Mouse (Mus musculus) layer of hippocampus, adult 9-11 months (tissue): ENCODE measurements at regions not wholly inside any gene's neighbourhood (a gene's known extent, or its start where the extent isn't known, plus 50 kb on each side); places are given as distances from the start of the nearest gene placed in this dataset.

Experiments used
- DNase-seq: peaks from one replicate; pipeline ENCODE4 v3.0.0; 2022

GRCm38 (mm10) chr9:60998086-60998785, 203.9 kb downstream of the Uaca start:
- peak; percentile 25 for DNase-seq

GRCm38 (mm10) chr9:60999001-60999529, 204.7 kb downstream of the Uaca start:
- DNase-seq = peak; percentile 48

GRCm38 (mm10) chr9:61000232-61000631, 205.9 kb downstream of the Uaca start:
- DNase-seq = no peak

GRCm38 (mm10) chr9:61002572-61002971, 208.2 kb downstream of the Uaca start:
- no peak for DNase-seq

GRCm38 (mm10) chr9:61008446-61008845, 214.1 kb downstream of the Uaca start:
- no peak for DNase-seq

- DNase-seq = no peak
Measured at GRCm38 (mm10) chr9:61011066-61011465, 216.7 kb downstream of the Uaca start.

GRCm38 (mm10) chr9:61012771-61013540, 218.6 kb downstream of the Uaca start:
- DNase-seq = peak; percentile 94

- DNase-seq = no peak
Measured at GRCm38 (mm10) chr9:61014151-61014550, 219.8 kb downstream of the Uaca start.

GRCm38 (mm10) chr9:61015374-61015890, 221.1 kb downstream of the Uaca start:
- no peak for DNase-seq

GRCm38 (mm10) chr9:61016673-61017072, 222.3 kb downstream of the Uaca start:
- no peak for DNase-seq

GRCm38 (mm10) chr9:61019938-61020337, 225.6 kb downstream of the Uaca start:
- DNase-seq = no peak

- no peak for DNase-seq
Measured at GRCm38 (mm10) chr9:61021810-61022209, 227.5 kb downstream of the Uaca start.

GRCm38 (mm10) chr9:61022371-61023026, 228.2 kb downstream of the Uaca start:
- DNase-seq = peak; percentile 75

- no peak for DNase-seq
Measured at GRCm38 (mm10) chr9:61025341-61025740, 231.0 kb downstream of the Uaca start.

- no peak for DNase-seq
Measured at GRCm38 (mm10) chr9:61028775-61029401, 234.5 kb downstream of the Uaca start.

- no peak for DNase-seq
Measured at GRCm38 (mm10) chr9:61031699-61032447, 237.5 kb downstream of the Uaca start.

- DNase-seq = no peak
Measured at GRCm38 (mm10) chr9:61032448-61033433, 238.4 kb downstream of the Uaca start.

- DNase-seq = no peak
Measured at GRCm38 (mm10) chr9:61033593-61033992, 239.3 kb downstream of the Uaca start.

GRCm38 (mm10) chr9:61042063-61042462, 247.7 kb downstream of the Uaca start:
- DNase-seq = no peak

GRCm38 (mm10) chr9:61044983-61045382, 250.6 kb downstream of the Uaca start:
- DNase-seq = no peak

- peak; percentile 57 for DNase-seq
Measured at GRCm38 (mm10) chr9:61046517-61046916, 252.2 kb downstream of the Uaca start.
